Comparison of ENCODE assay signal across 8 mouse cellular contexts in genomic region chr2:110017616-110018505, GRCm38 (mm10). TPM values are rescaled to one million over a fixed set of nuclear protein-coding genes. Genes with fewer than 3 reads are reported as not detected.
DNase-seq lines count a peak whose midpoint lies in the region; ATAC-seq lines count a peak whose summit lies in the region.

Gene Ccdc34, plus strand, starts transcription at chr2:110017817.

- ATAC-seq in common myeloid progenitor, adult 5-6 weeks (replicated peaks; ENCODE audit: low read depth, poor library complexity, severe bottlenecking) = peak; percentile 98
- ATAC-seq in megakaryocyte progenitor cell, adult 5-6 weeks (replicated peaks; ENCODE audit: poor library complexity) = peak; percentile 98

- peak; percentile 98 for DNase-seq in ZHBTc4 (ENCODE audit: low read depth, low spot score)
- DNase-seq in gastrocnemius, adult 8-10 months (ENCODE audit: low spot score in 2 of 2) = peak; percentile 75 to 86
- DNase-seq in induced T-regulatory cell, adult 2 months (ENCODE audit: low read depth) = peak; percentile 92
- DNase-seq in left cerebral cortex, adult 9 months (ENCODE audit: low spot score in 2 of 2) = peak; percentile 69 to 91
- peak; percentile 92 for DNase-seq in right cerebral cortex, postnatal 14 days
- peak; percentile 80 to 89 for DNase-seq in urinary bladder, postnatal 36 days (ENCODE audit: low spot score in 2 of 2)

RNA-seq across cellular contexts. Expression of gene Ccdc34, which starts in this region (rescaled TPM):
- total RNA-seq in common myeloid progenitor, adult 5-6 weeks (2017) = 41.1 and 55.0 TPM in 2 replicates
- 1 to 10 TPM; 1.9 to 2.8 (median 2.4) TPM for total RNA-seq in gastrocnemius, adult 8-10 months (2022)
- total RNA-seq in megakaryocyte progenitor cell, adult 5-6 weeks (2015) = 56.3 and 65.9 TPM in 2 replicates
- total RNA-seq in megakaryocyte progenitor cell, adult 5-6 weeks (2017) = 42.6 and 56.5 TPM in 2 replicates

Comparison
In these comparisons a context has a peak if more than half of its experiments do, and no peak if none do; other contexts are left out.
1. Peak in every context shown above with its lines: DNase-seq and ATAC-seq.
2. RNA of gene Ccdc34 (total RNA-seq): 42.6 to 65.9 TPM in megakaryocyte progenitor cell, adult 5-6 weeks and 41.1 to 55.0 TPM in common myeloid progenitor, adult 5-6 weeks; 1.9 to 2.8 TPM in gastrocnemius, adult 8-10 months; every median in the first group is over 10 times any median in the second.